Mouse (Mus musculus): Measurements from ENCODE around the gene Fgf8.
A peak's percentile ranks its signal among the peaks of the same experiment; 100 is the strongest.

DNA sequence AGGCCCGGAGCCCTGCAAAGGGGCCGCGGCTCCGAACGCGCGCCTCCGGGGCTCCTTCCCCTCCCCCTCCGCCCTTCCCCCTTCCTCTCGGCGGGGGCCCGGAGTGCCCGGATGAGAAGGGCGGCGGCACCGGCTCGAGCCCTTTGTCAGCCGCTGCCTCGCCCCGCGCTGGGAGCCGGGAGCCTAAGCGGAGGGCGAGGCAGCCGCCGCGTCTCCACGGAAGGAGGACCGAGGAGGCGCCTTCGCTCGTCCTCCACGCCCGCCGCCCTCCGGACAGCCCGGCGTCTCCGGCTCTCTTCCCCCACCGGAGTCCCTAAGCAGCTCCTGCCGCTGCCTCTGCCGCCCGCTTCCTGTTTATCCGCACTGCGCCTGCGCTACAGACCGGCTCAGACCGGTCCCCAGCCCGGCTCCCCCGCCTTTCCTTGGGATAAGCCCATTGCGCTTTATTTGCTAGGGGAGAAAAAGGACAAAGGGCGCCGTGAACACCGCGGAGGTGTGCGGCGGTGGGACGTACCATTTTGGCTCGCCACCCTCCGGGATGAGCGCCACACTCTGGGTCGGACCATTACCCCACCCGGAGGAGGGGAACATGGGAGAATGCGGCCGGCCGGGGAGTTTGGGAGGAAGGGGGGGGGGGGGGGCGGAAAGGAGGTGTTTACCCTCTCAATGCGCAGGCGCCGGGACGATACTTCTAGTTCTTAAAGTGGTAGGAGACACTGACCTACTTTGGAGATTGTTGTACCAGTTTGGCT is 40.6 kb upstream of the Fgf8 start, which contains the start of gene Mgea5:
- peak; percentile 95 for TF ChIP-seq POLR2A (IDR thresholded peaks at IDR 0.05; ENCODE audit: borderline replicate concordance, extremely low read depth, low read depth, low read length)
- TF ChIP-seq CTCF (IDR thresholded peaks at IDR 0.05; ENCODE audit: insufficient read depth, low read length): no peak

Data from lung, adult 2 months (tissue).